Mouse (Mus musculus) megakaryocyte, embryonic 14.5 days (primary cell): ENCODE measurements around the gene Zmynd19.

ENCODE experiments used
- FLI1 ChIP-seq: IDR thresholded peaks from 2 replicates; pipeline ENCODE4 v1.6.1; 2012; ENCODE audit warnings: low read length, inconsistent platforms, mixed read lengths
- GATA1 ChIP-seq: IDR thresholded peaks from 3 replicates; pipeline ENCODE4 v1.6.1; 2012; ENCODE audit warnings: mixed read lengths, low read length, inconsistent platforms, borderline replicate concordance

- no peak for TF ChIP-seq GATA1
- TF ChIP-seq FLI1 = no peak
Observed at GRCm38 (mm10) chr2:24960910-24961309, 11.3 kb downstream of the Zmynd19 start.
